Mouse (Mus musculus): Measurements from ENCODE around the gene S1pr2.

S1pr2 gene

DNA sequence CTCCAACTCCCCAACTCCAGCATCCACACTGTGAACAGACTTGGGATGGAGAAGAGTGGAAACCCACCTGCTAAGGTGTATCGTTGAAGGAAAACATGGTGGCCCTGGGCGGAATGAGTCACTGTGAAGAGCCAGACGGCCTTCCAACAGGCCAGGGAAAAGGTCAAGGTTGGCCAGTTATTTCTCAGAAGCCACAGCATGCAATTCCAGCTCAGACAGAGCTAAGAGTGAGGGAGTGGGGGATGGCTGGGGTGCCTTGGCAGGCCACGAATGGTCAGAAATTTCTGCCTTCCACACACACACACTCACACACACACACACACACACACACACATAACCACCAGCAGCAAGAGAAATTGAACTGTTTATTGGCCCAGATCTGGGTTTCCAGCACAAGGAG is 11.0 kb downstream of the S1pr2 start:
- DNase-seq = no peak

DNA sequence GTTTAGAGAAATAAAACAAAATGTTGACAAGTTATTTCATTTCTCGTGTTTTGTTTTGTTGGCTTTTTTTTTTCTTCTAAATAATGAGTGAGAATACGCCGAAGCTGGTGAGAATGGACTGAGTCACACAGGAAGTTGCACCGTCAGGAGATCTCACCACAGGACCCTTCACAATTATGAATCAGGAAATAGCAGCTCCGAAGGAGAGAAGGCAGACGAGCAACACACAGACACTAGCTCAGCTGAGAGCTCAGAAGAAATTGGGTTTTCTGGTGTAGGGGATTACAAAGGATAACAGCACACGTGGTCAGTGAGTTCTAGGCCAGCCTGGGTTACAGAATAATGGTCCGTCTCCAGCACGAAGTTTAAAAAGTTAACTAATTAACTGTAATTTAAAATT is 15.0 kb downstream of the S1pr2 start:
- DNase-seq = no peak

DNA sequence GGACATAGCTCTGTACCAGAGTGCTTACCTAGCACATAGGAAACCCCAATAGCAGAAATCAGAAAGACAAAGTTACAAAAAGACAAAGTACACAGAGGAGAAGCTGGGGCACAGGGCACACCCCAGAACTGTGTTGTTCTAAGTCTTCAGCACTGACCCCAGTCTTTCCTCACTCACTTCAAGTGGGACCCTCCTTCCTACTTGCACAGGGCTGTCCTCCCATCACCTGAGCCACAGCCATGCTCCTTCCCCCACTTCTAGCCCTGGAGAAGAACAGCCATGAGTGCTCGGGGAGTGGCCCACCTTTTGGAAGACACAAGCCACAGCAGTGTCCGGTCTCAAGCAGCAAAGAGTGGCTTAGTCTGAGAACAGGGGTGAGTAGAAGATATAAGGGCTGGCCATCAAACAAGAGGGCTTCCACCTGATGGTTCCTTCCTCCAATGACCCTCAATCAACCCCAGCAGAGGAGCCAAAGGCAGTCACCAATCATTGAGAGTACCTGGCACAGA is 17.1 kb downstream of the S1pr2 start, which contains the start of gene Dnmt1:
Gene Dnmt1 (minus strand): TSS at position 459 of the 509 bp plus-strand sequence.
- DNase-seq = no peak

DNA sequence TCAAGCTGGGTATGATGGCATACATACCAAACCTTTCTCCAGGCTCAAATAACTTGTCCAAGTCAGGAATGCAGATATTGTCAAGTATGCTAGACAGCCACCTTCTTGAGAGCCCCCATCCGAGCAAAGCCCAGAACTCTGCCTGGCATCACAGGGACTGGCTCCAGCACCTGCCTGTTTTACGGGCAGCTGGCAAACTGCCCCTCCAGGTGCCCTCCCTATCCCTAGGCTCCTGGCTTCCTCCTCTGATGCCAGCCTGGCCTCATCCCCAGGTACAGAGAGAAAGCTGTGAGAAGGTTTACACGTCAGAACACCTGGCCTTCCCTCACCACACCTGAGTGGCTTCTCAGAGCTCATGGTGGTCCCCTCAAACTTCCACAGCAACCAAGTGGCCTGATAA is 19.6 kb downstream of the S1pr2 start:
- DNase-seq = no peak

DNA sequence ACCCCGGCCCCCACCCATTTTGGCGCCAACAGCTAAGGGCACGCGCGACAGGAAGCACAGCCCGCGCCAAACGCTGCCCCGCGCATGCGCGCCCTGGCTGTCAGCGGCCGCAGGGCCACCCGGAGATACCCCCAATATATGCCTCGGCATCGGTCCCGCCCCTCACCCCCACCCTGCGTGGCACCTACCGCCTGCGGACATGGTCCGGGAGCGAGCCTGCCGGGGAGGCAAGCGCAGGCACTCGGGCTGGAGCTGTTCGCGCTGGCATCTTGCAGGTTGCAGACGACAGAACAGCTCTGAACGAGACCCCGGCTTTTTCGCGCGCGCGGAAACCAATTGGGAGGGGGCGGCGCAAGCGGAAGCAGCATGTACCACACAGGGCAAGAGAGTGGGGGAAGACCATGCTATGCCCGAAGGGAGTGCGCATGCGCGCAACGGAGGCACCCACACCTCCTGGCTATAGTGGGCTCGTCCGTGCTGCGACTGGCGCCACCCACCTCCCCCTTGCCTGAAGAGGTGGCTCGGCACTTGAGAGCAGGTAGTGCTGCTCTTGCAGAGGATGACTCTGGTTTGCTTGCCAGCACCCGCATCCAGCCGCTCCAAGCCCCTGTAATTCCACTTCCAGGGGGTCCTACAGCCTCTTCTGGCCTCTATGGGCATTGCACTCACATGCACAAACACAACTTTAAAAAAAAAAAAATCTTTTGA is 23.9 kb downstream of the S1pr2 start:
- DNase-seq = peak; percentile 95 to 97

DNA sequence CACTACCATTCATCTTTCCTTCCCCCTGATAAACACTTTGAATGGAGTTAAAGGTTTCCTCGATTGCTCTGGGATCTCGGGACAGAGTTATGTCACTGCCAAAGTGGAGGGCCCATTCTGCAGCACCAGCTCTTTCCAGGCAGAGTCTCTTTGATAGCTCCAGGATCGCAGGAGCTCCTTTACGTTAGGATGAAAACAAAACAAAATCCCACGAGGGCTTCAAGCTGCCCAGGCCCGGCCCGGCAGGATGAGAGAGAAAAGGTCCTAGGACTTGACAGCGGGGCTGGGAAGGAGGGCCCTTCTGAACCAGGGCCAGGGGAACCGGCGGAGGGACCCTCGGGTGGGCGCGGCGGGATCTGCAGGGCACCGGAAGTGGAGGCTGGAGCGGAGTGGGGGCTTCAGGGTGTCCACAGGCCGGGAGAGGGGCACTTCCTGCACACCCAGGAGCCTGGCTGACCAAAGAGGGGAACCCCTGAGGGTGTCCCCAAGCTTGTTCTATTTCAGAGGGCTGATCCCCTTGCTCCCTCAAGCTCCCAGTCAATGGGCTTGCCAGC is 24.5 kb downstream of the S1pr2 start:
- DNase-seq = no peak

DNA sequence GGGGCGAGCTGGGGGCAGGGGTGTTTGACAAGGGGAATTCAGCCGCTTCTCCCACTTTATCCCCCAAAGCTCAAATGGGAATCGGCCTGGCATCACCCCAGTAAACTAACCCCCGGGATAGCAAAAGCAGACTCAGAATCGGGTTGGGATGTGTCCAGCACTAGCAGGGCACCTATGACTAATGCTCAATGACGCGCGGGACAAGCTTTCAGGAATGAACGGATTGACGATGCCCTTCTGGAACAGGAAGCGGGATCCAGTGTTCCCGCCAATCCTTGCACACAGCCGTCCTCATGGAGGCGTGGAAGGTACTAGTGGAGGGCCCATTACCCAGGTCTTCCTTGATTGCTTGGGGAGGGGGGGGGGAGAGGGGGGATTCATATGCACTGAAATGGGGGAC is 25.1 kb downstream of the S1pr2 start:
- DNase-seq = peak; percentile 51 to 63

DNA sequence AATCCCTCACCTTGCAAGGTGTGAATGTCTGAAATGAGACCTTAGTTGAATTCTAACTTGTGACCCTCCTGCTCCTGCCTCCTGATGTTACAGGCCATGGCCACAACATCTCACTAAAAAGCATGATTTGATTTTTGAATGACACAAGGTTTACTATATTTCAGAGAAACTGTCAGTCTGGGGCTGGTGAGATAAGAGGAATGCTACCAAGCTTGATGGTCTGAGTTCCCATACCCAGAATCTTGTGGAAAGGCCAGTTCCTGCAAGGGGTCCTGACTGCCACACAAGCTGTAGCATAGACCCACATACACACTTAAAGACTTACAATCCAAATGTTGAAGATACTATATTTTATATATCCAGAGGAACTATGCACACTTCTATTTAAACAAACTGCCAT is 26.2 kb downstream of the S1pr2 start:
- DNase-seq = no peak

DNA sequence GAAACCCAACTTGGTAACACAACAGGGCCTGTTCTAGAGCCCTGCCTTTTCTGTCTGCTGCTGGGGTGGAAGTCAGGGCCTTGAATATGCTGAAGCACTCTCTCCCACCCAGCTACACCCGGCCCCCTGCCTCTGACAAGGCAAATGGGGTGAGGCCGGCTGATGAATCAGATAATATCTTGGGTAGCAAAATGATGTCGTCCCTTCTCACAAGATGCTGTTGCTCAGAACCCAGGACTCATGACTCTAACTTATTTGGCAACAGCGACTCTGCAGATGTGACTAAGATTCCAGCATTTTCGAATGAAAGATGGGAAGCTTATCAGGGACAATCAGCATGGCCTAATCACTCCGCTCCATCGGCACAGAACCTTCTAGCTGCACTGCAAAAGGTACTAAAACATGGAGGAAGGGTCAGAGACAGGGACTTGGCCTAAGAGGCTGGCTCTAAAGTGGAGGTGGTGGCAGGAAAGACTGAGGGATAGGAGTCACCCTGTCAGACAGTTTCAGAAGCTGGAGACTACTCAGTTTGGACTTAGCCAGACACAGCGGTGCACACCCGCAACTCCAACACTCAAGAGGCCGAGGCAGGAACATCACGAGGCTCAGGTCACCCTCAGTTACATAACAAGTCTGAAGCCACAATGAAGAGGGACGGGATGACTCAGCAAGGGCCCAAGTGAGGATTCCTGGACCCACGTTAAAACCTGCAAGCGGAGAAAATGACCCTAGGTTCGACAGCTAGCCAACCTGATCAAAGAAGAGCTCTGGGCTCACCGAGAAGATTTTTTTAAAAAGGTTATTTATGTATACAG is 30.3 kb downstream of the S1pr2 start:
- DNase-seq = no peak

DNA sequence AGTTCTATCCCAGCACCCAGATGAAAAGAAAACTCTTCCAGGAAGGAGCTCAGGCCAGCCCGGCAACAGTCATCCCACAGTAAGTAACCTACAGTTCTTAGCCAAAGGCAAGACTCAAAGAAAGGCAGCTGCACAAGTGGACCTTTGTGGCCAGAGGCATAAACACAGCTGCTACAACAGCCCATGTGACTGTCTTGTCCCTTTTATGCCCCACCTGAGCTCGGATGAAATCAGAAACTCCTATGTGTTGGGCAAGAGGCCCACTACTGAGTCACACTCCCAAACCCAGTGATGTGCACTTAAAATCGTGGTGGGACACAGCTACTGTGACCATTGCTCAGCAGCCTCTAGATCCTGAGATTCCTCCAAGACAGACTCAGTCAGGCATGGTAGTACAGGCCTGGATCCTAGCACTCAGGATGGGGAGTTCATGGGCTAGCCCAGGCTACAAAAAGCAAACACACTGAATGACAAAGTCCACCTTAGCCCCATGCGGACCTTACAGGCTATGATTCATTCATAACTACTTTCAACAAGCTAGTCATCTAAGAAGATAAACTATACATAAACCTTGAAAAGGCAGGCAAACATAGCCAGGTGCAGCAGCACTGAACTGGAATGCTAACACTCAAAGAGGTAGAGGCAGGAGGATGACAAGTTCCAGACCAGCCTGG is 31.7 kb downstream of the S1pr2 start:
- DNase-seq = no peak

DNA sequence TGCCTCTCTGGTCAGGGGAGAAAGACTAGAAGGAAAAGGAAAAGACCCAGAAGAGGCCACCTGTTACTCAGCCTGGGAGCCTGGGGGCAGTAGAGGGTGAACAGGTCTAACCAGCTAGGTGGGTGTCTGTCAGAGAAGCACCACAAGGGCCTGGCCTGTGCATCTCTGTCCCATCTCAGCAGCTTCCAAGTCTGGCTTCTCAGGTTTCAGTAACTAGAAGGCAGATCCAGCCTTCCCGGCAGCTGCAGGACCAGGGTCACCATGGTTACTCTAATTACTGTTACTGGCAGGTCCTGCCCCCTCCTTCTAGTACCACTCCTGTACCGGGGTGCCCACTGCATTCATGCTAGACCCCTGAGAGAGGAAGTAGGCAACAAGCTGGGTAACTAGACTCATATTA is 32.7 kb downstream of the S1pr2 start:
- peak in 1 of 2 experiments; percentile 7 for DNase-seq

DNA sequence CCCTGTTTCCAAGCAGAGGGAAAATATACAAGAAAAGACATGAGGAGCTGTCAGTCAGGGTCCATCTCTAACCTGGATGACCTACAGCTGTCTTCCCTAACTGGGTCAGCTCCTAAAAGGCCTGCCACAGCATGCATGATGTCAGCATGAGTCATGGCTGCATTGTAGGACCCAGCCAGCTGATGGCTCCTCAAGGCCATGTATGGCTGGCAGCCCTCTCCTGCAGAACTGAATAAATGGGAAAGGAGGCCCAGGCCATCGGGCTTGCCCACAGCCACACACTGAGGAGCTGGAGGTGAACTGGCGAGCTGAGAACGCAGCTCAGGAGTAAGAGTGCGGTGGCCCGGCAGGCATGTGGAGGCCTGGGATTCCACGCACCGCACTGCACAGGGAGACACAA is 33.2 kb downstream of the S1pr2 start:
- DNase-seq = peak in 1 of 2 experiments; percentile 17

DNA sequence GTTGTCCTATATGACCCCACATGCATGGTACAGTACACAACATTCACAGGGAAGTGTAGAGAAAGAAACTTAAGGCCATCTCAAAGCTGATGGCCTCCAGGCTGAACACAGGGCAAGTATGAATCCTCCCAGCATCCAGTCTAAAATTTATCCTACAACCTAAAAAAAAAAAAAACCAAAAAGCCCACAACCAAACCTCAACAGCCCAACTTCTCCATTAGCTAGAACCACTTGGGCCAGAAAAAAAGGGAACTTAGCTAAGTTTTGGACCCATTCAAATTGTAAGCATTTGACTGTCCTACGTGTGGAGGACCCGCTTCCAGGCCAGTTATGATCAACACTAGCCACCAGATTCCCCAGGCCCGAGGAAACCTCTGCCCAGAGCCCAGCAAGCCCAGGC is 53.3 kb downstream of the S1pr2 start:
- no peak for DNase-seq

DNA sequence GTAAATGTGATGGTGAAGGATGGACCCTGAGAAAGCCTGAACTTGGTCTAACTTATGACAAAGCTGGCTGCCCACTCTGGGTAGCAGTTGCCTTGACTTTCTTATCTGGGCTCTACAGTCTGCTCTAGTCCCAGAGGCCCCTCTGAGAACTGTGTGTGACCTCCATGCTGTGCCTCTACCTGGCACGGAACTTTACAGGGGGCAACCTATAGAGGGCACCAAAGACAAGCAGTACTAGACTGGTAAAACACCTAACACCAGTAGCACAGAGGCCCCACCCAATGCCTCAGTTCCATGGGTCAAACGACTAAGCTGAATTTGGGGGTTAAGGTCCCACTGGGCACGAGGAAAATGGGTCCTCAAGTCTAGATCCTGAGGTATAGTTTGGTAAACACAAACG is 60.4 kb downstream of the S1pr2 start:
- DNase-seq = peak in 1 of 2 experiments; percentile 47

Data from kidney, postnatal 4 days (tissue).